Mouse (Mus musculus) erythroblast, embryonic 14.5 days (primary cell): ENCODE results near the gene Krt31.

ENCODE experiments used
- GATA1 ChIP-seq: IDR thresholded peaks from 2 replicates; pipeline ENCODE4 v1.6.1; 2012; ENCODE audit warnings: low read length, inconsistent platforms, mixed read lengths
- TAL1 ChIP-seq: IDR thresholded peaks from 3 replicates; pipeline ENCODE4 v1.6.1; 2012; ENCODE audit warnings: low read length, inconsistent platforms, mixed read lengths

GRCm38 (mm10) chr11:100050451-100050850 lies at the start of gene Krt31:
- TF ChIP-seq GATA1: no peak
- no peak for TF ChIP-seq TAL1
